In genomic region chr2:28533901-28534435, GRCm38 (mm10) we compare ENCODE assay signal across 7 mouse cellular contexts. TPM values are rescaled to one million over a fixed set of nuclear protein-coding genes. Genes with fewer than 3 reads are reported as not detected.
A peak's percentile ranks its signal among the peaks of the same experiment; 100 is the strongest.
DNase-seq lines count a peak whose midpoint lies in the region; ATAC-seq and TF ChIP-seq lines count a peak whose summit lies in the region.

No protein-coding gene starts in this region.

- no peaks in the 10 kb centered on the region for H3K36me3 ChIP-seq in lung, embryonic 16.5 days (ENCODE audit: control insufficient read depth, insufficient read depth, low read length)
- no peaks in the 10 kb centered on the region for H3K36me3 ChIP-seq in forebrain, embryonic 15.5 days
- H3K36me3 ChIP-seq in limb, embryonic 14.5 days (ENCODE audit: control insufficient read depth, insufficient read depth, low read length): peaks cover 5% of the 10 kb centered on the region; the same call in 1 of the 2 replicates
- no peaks in the 10 kb centered on the region for H3K36me3 ChIP-seq in stomach, embryonic 15.5 days

- H3K9ac ChIP-seq in lung, embryonic 16.5 days (ENCODE audit: low read length): peak overlapping the region; percentile 77
- peak overlapping the region; percentile 71 for H3K9ac ChIP-seq in forebrain, embryonic 15.5 days (replicated peaks)
- H3K9ac ChIP-seq in limb, embryonic 14.5 days (ENCODE audit: low read depth, low read length, severe bottlenecking): peak overlapping the region; percentile 61
- peak overlapping the region; percentile 64 for H3K9ac ChIP-seq in stomach, embryonic 15.5 days

- ATAC-seq in lung, embryonic 16.5 days (ENCODE audit: low read depth): no peak
- ATAC-seq in forebrain, embryonic 15.5 days (replicated peaks): 0 out of 2 replicates have a peak, but pooled peaks have one; percentile 5
- no peak for ATAC-seq in limb, embryonic 14.5 days (ENCODE audit: low FRiP score, low read depth)
- ATAC-seq in stomach, embryonic 15.5 days (ENCODE audit: insufficient read depth, low FRiP score, low read depth): no peak

- peak overlapping the region; percentile 76 for H3K4me3 ChIP-seq in lung, embryonic 16.5 days (ENCODE audit: low read length)
- H3K4me3 ChIP-seq in forebrain, embryonic 15.5 days: peak overlapping the region; percentile 52
- H3K4me3 ChIP-seq in limb, embryonic 14.5 days (replicated peaks; ENCODE audit: low read length): peak overlapping the region; percentile 52
- H3K4me3 ChIP-seq in stomach, embryonic 15.5 days (replicated peaks): peak overlapping the region; percentile 69

- peak overlapping the region; percentile 77 for H3K4me2 ChIP-seq in lung, embryonic 16.5 days (ENCODE audit: low read depth, low read length)
- peak overlapping the region; percentile 84 for H3K4me2 ChIP-seq in forebrain, embryonic 15.5 days (replicated peaks)
- H3K4me2 ChIP-seq in limb, embryonic 14.5 days (replicated peaks; ENCODE audit: low read depth, low read length, severe bottlenecking): peak overlapping the region; percentile 84
- peak overlapping the region; percentile 87 for H3K4me2 ChIP-seq in stomach, embryonic 15.5 days

- no peaks in the 10 kb centered on the region for H3K27me3 ChIP-seq in lung, embryonic 16.5 days (ENCODE audit: control insufficient read depth, insufficient read depth, low read depth, low read length)
- no peaks in the 10 kb centered on the region for H3K27me3 ChIP-seq in forebrain, embryonic 15.5 days
- H3K27me3 ChIP-seq in limb, embryonic 14.5 days (ENCODE audit: control insufficient read depth, insufficient read depth, low read length): no peaks in the 10 kb centered on the region
- H3K27me3 ChIP-seq in stomach, embryonic 15.5 days (replicated peaks): no peaks in the 10 kb centered on the region

- TF ChIP-seq POLR2A in limb, embryonic 14.5 days (IDR thresholded peaks at IDR 0.05; ENCODE audit: borderline replicate concordance, extremely low read depth, insufficient read depth, insufficient read length): no peak

- WGBS in lung, embryonic 16.5 days: 66% methylated on average over 7 of the region's 7 CpGs
- WGBS in forebrain, embryonic 15.5 days: 53% methylated on average over 7 of the region's 7 CpGs
- 50% methylated on average over 7 of the region's 7 CpGs for WGBS in limb, embryonic 14.5 days
- 73% methylated on average over 7 of the region's 7 CpGs for WGBS in stomach, embryonic 15.5 days

- H3K9me3 ChIP-seq in lung, embryonic 16.5 days (ENCODE audit: control insufficient read depth, low read length): no peaks in the 10 kb centered on the region
- H3K9me3 ChIP-seq in forebrain, embryonic 15.5 days: no peaks in the 10 kb centered on the region
- no peaks in the 10 kb centered on the region for H3K9me3 ChIP-seq in limb, embryonic 14.5 days (ENCODE audit: control insufficient read depth, low read length)
- H3K9me3 ChIP-seq in stomach, embryonic 15.5 days: no peaks in the 10 kb centered on the region

- peak overlapping the region; percentile 76 for H3K27ac ChIP-seq in lung, embryonic 16.5 days (ENCODE audit: low read length)
- peak overlapping the region; percentile 89 for H3K27ac ChIP-seq in forebrain, embryonic 15.5 days (replicated peaks)
- peak overlapping the region; percentile 81 for H3K27ac ChIP-seq in limb, embryonic 14.5 days (replicated peaks; ENCODE audit: low read depth, low read length)
- H3K27ac ChIP-seq in stomach, embryonic 15.5 days: peak overlapping the region; percentile 82

- no peak for DNase-seq in lung, postnatal 36 days
- no peak for DNase-seq in limb, embryonic 14.5 days (ENCODE audit: low spot score)
- no peak for DNase-seq in urinary bladder, postnatal 36 days (ENCODE audit: low spot score in 2 of 2)
- DNase-seq in urinary bladder, postnatal 25 days (ENCODE audit: low spot score): no peak

- H3K4me1 ChIP-seq in lung, embryonic 16.5 days (replicated peaks; ENCODE audit: control insufficient read depth, insufficient read depth, low read length): peaks cover 53% of the 10 kb centered on the region
- H3K4me1 ChIP-seq in forebrain, embryonic 15.5 days: peaks cover 87% of the 10 kb centered on the region
- H3K4me1 ChIP-seq in limb, embryonic 14.5 days (ENCODE audit: control insufficient read depth, insufficient read depth, low read length): peaks cover 70% of the 10 kb centered on the region
- H3K4me1 ChIP-seq in stomach, embryonic 15.5 days: peaks cover 62% of the 10 kb centered on the region

RNA-seq across cellular contexts. Expression of gene Ralgds, which starts 21.0 kb away (rescaled TPM):
- 27.3 and 27.9 TPM in 2 replicates for polyA plus RNA-seq in lung, embryonic 16.5 days (2015; fragmentation: Nextera tagmentation; extraction: Ambion mirVana)
- 84.6 and 87.8 TPM in 2 replicates for polyA plus RNA-seq in forebrain, embryonic 15.5 days (2015; fragmentation: Nextera tagmentation; extraction: Ambion mirVana)
- 86.6 and 108 TPM in 2 replicates for polyA plus RNA-seq in limb, embryonic 14.5 days (2012; rRNA removed)
- polyA plus RNA-seq in limb, embryonic 14.5 days (2014; fragmentation: Nextera tagmentation; extraction: Ambion mirVana): 61.6 and 63.1 TPM in 2 replicates
- polyA plus RNA-seq in stomach, embryonic 15.5 days (2015; fragmentation: Nextera tagmentation; extraction: Ambion mirVana): 27.5 and 30.9 TPM in 2 replicates

RNA-seq across cellular contexts. Expression of gene Gm10134, which starts 28.1 kb away (rescaled TPM):
- polyA plus RNA-seq in lung, embryonic 16.5 days (2015; fragmentation: Nextera tagmentation; extraction: Ambion mirVana): 3.4 and 3.7 TPM in 2 replicates
- polyA plus RNA-seq in forebrain, embryonic 15.5 days (2015; fragmentation: Nextera tagmentation; extraction: Ambion mirVana): 0.60 and 0.92 TPM in 2 replicates
- polyA plus RNA-seq in limb, embryonic 14.5 days (2012; rRNA removed): 1.1 TPM in 1 of 2 replicates, not detected in the other
- 0.61 and 1.1 TPM in 2 replicates for polyA plus RNA-seq in limb, embryonic 14.5 days (2014; fragmentation: Nextera tagmentation; extraction: Ambion mirVana)
- 8.5 and 8.8 TPM in 2 replicates for polyA plus RNA-seq in stomach, embryonic 15.5 days (2015; fragmentation: Nextera tagmentation; extraction: Ambion mirVana)

RNA-seq across cellular contexts. Expression of gene Cel, which starts 29.2 kb away (rescaled TPM):
- 0.10 and 0.23 TPM in 2 replicates for polyA plus RNA-seq in lung, embryonic 16.5 days (2015; fragmentation: Nextera tagmentation; extraction: Ambion mirVana)
- 0.10 TPM in 1 of 2 replicates, not detected in the other for polyA plus RNA-seq in forebrain, embryonic 15.5 days (2015; fragmentation: Nextera tagmentation; extraction: Ambion mirVana)
- polyA plus RNA-seq in limb, embryonic 14.5 days (2012; rRNA removed): 0.06 and 0.12 TPM in 2 replicates
- polyA plus RNA-seq in limb, embryonic 14.5 days (2014; fragmentation: Nextera tagmentation; extraction: Ambion mirVana): not detected in 2 replicates
- polyA plus RNA-seq in stomach, embryonic 15.5 days (2015; fragmentation: Nextera tagmentation; extraction: Ambion mirVana): 412 and 563 TPM in 2 replicates

RNA-seq across cellular contexts. Expression of gene Gbgt1, which starts 37.3 kb away (rescaled TPM):
- 1.1 and 1.5 TPM in 2 replicates for polyA plus RNA-seq in lung, embryonic 16.5 days (2015; fragmentation: Nextera tagmentation; extraction: Ambion mirVana)
- 0.50 and 0.68 TPM in 2 replicates for polyA plus RNA-seq in forebrain, embryonic 15.5 days (2015; fragmentation: Nextera tagmentation; extraction: Ambion mirVana)
- polyA plus RNA-seq in limb, embryonic 14.5 days (2012; rRNA removed): 2.1 and 3.3 TPM in 2 replicates
- polyA plus RNA-seq in limb, embryonic 14.5 days (2014; fragmentation: Nextera tagmentation; extraction: Ambion mirVana): 1.0 and 1.4 TPM in 2 replicates
- polyA plus RNA-seq in stomach, embryonic 15.5 days (2015; fragmentation: Nextera tagmentation; extraction: Ambion mirVana): 2.7 and 3.2 TPM in 2 replicates

RNA-seq across cellular contexts. Expression of gene Gtf3c5, which starts 49.6 kb away (rescaled TPM):
- polyA plus RNA-seq in lung, embryonic 16.5 days (2015; fragmentation: Nextera tagmentation; extraction: Ambion mirVana): 45.0 and 45.7 TPM in 2 replicates
- 41.8 and 42.3 TPM in 2 replicates for polyA plus RNA-seq in forebrain, embryonic 15.5 days (2015; fragmentation: Nextera tagmentation; extraction: Ambion mirVana)
- polyA plus RNA-seq in limb, embryonic 14.5 days (2012; rRNA removed): 52.4 and 52.6 TPM in 2 replicates
- polyA plus RNA-seq in limb, embryonic 14.5 days (2014; fragmentation: Nextera tagmentation; extraction: Ambion mirVana): 29.7 and 31.1 TPM in 2 replicates
- polyA plus RNA-seq in stomach, embryonic 15.5 days (2015; fragmentation: Nextera tagmentation; extraction: Ambion mirVana): 33.6 and 41.8 TPM in 2 replicates

Comparison
In these comparisons a context has a peak if more than half of its experiments do, and no peak if none do; other contexts are left out.
1. RNA of gene Cel, which starts 29.2 kb away (polyA plus RNA-seq): 412 to 563 TPM in stomach, embryonic 15.5 days; 0.10 TPM in forebrain, embryonic 15.5 days, 0.10 to 0.23 TPM in lung, embryonic 16.5 days and 0.06 to 0.12 TPM in limb, embryonic 14.5 days; every median in the first group is over 100 times any median in the second.
2. Peak in every context shown above with its lines, with median percentiles within 50 percentile points of each other: H3K27ac ChIP-seq, H3K4me2 ChIP-seq, H3K4me3 ChIP-seq and H3K9ac ChIP-seq.